In genomic region chr7:144207849-144208248, GRCm38 (mm10) we compare ENCODE assay signal across 9 mouse cellular contexts.
DNase-seq lines count a peak whose midpoint lies in the region; ATAC-seq and TF ChIP-seq lines count a peak whose summit lies in the region.
"Had no signal": no experiment of that assay in that cellular context is flagged by ENCODE, and none has a peak within 500 bp of the region (broad histone marks: within the 10 kb centered on the region; RNA-seq: fewer than 3 reads in every experiment).

No protein-coding gene starts in this region.

- no peak overlapping the region for H3K4me2 ChIP-seq in neural tube, embryonic 14.5 days (ENCODE audit: low read depth, low read length)
- H3K4me2 ChIP-seq: limb, embryonic 12.5 days had no signal

- WGBS in heart, embryonic 10.5 days, result 19% methylated on average over 7 of the region's 7 CpGs
- 24% methylated on average over 7 of the region's 7 CpGs for WGBS in neural tube, embryonic 14.5 days

- H3K9me3 ChIP-seq in heart, embryonic 10.5 days, result no peaks in the 10 kb centered on the region
- no peaks in the 10 kb centered on the region for H3K9me3 ChIP-seq in neural tube, embryonic 14.5 days (ENCODE audit: control insufficient read depth, low read length)
- H3K9me3 ChIP-seq: limb, embryonic 12.5 days had no signal

- no peak for TF ChIP-seq POLR2A in embryonic fibroblast, embryonic 13.5 days (IDR thresholded peaks at IDR 0.05; ENCODE audit: low read depth, low read length)

- no peak overlapping the region for H3K27ac ChIP-seq in heart, embryonic 10.5 days
- no peak overlapping the region for H3K27ac ChIP-seq in embryonic fibroblast, embryonic 13.5 days (ENCODE audit: insufficient read depth, low read length)
- H3K27ac ChIP-seq in neural tube, embryonic 14.5 days (ENCODE audit: low read depth, low read length), result no peak overlapping the region; the same call in 1 of the 2 replicates
- H3K27ac ChIP-seq: limb, embryonic 12.5 days had no signal

- H3K27me3 ChIP-seq in heart, embryonic 10.5 days (ENCODE audit: insufficient read depth, poor library complexity, severe bottlenecking), result peaks cover 9% of the 10 kb centered on the region; the same call in 1 of the 2 replicates
- H3K27me3 ChIP-seq in neural tube, embryonic 14.5 days (ENCODE audit: control insufficient read depth, insufficient read depth, low read length), result no peaks in the 10 kb centered on the region

- no peaks in the 10 kb centered on the region for H3K36me3 ChIP-seq in heart, embryonic 10.5 days
- H3K36me3 ChIP-seq in neural tube, embryonic 14.5 days (ENCODE audit: control insufficient read depth, insufficient read depth, low read length), result no peaks in the 10 kb centered on the region
- H3K36me3 ChIP-seq: limb, embryonic 12.5 days had no signal

- ATAC-seq in neural tube, embryonic 14.5 days (ENCODE audit: low read depth), result peak; percentile 70; the same call in 1 of the 2 replicates
- no peak for ATAC-seq in monocyte, adult 5-6 weeks (replicated peaks; ENCODE audit: insufficient number of reproducible peaks, low FRiP score, low TSS enrichment, poor library complexity, severe bottlenecking)

- no peak overlapping the region for H3K4me3 ChIP-seq in heart, embryonic 10.5 days
- H3K4me3 ChIP-seq in embryonic fibroblast, embryonic 13.5 days (ENCODE audit: insufficient read depth, low read length), result no peak overlapping the region
- no peak overlapping the region for H3K4me3 ChIP-seq in neural tube, embryonic 14.5 days (ENCODE audit: low read depth, low read length)
- H3K4me3 ChIP-seq: limb, embryonic 12.5 days had no signal

- peaks cover 12% of the 10 kb centered on the region; the same call in 1 of the 2 replicates for H3K4me1 ChIP-seq in heart, embryonic 10.5 days
- no peaks in the 10 kb centered on the region for H3K4me1 ChIP-seq in embryonic fibroblast, embryonic 13.5 days (ENCODE audit: control insufficient read depth, insufficient read depth, low read length)
- H3K4me1 ChIP-seq in neural tube, embryonic 14.5 days (ENCODE audit: control insufficient read depth, insufficient read depth, low read length), result peaks cover 7% of the 10 kb centered on the region; the same call in 1 of the 2 replicates
- H3K4me1 ChIP-seq: limb, embryonic 12.5 days had no signal

- peak; percentile 82 to 91 for DNase-seq in heart, adult 18-20 months
- DNase-seq in heart, embryonic 10.5 days (ENCODE audit: low spot score), result no peak
- DNase-seq in adrenal gland, postnatal 14 days, result peak; percentile 95
- DNase-seq in heart, postnatal 4 days, result peak; percentile 79
- DNase-seq in left cerebral cortex, adult 8-10 months (ENCODE audit: low spot score in 2 of 2), result peak; percentile 36 to 80

- H3K9ac ChIP-seq in neural tube, embryonic 14.5 days (replicated peaks; ENCODE audit: low read depth, low read length), result no peak overlapping the region
- H3K9ac ChIP-seq: limb, embryonic 12.5 days had no signal

- peak; percentile 75 for TF ChIP-seq CTCF in embryonic fibroblast, embryonic 13.5 days (IDR thresholded peaks at IDR 0.05; ENCODE audit: borderline replicate concordance, insufficient read depth, low read length)
